Mouse (Mus musculus) hindbrain, embryonic 13.5 days (tissue): ENCODE results near the gene Pde2a. TPM values are rescaled to one million over a fixed set of nuclear protein-coding genes. Genes with fewer than 3 reads are reported as not detected.
A peak's percentile ranks its signal among the peaks of the same experiment; 100 is the strongest.

Source experiments
- ATAC-seq: fragments of 200-750 bp; cut with Nextera tagmentation; 2 replicates; pipeline ENCODE4 v1.8.0; 2017; ENCODE audit warnings: moderate TSS enrichment; ENCODE audit not compliant: low FRiP score
- H3K27ac ChIP-seq: fragments of 300-500 bp; sonication (generic); 2 replicates; pipeline ENCODE4 v1.5.1; 2015; ENCODE audit warnings: inconsistent platforms, mild to moderate bottlenecking, moderate library complexity
- H3K27me3 ChIP-seq: fragments of 300-500 bp; sonication (generic); 2 replicates; pipeline ENCODE4 v1.6.1; 2015; ENCODE audit warnings: mild to moderate bottlenecking, inconsistent platforms
- H3K36me3 ChIP-seq: fragments of 300-500 bp; sonication (generic); 2 replicates; pipeline ENCODE4 v1.6.1; 2015; ENCODE audit warnings: mild to moderate bottlenecking, inconsistent platforms
- H3K4me1 ChIP-seq: fragments of 300-500 bp; sonication (generic); replicated peaks from 2 replicates; pipeline ENCODE4 v1.6.1; 2015; ENCODE audit warnings: inconsistent platforms
- H3K4me2 ChIP-seq: fragments of 300-500 bp; sonication (generic); 2 replicates; pipeline ENCODE4 v1.6.1; 2015; ENCODE audit warnings: inconsistent platforms, mild to moderate bottlenecking, moderate library complexity
- H3K4me3 ChIP-seq: fragments of 300-500 bp; sonication (generic); 2 replicates; pipeline ENCODE4 v1.5.1; 2015; ENCODE audit warnings: mild to moderate bottlenecking, inconsistent platforms
- H3K9ac ChIP-seq: fragments of 300-500 bp; sonication (generic); 2 replicates; pipeline ENCODE4 v1.6.1; 2015; ENCODE audit warnings: mild to moderate bottlenecking, inconsistent platforms
- H3K9me3 ChIP-seq: fragments of 300-500 bp; sonication (generic); 2 replicates; pipeline ENCODE4 v1.6.1; 2016; ENCODE audit warnings: inconsistent platforms
- WGBS: fragments of 180-500 bp; shearing (Covaris S2); methylation state at CpG from one replicate; pipeline ENCODE4 v1.1.7; 2015; 5-methylcytosine and 5-hydroxymethylcytosine counted together
- polyA plus RNA-seq: library from polyadenylated mRNA; unstranded; fragments of >200 nt; fragmentation: Nextera tagmentation; extraction: Ambion mirVana; gene quantifications from 2 replicates; pipeline ENCODE4 v1.2.1, GENCODE M21; 2015

Gene Pde2a
- polyA plus RNA-seq, 1 experiment from 2014 or later = 28.8 TPM

GRCm38 (mm10) chr7:101457283-101457682 lies 35.8 kb downstream of the Pde2a start:
- Histone ChIP-seq H3K9ac (no peak overlapping the region), H3K4me1 (peaks cover 68% of the 10 kb centered on the region), H3K9me3 (no peaks in the 10 kb centered on the region), H3K27me3 (peaks cover 36% of the 10 kb centered on the region), H3K4me3 (no peak overlapping the region), H3K4me2 (no peak overlapping the region), H3K27ac (no peak overlapping the region; the same call in none of the 2 replicates), H3K36me3 (no peaks in the 10 kb centered on the region)
- 76% methylated on average over 5 of the region's 5 CpGs for WGBS
- no peak for ATAC-seq

GRCm38 (mm10) chr7:101457801-101458200 lies 36.3 kb downstream of the Pde2a start:
- Histone ChIP-seq H3K27me3 (peaks cover 31% of the 10 kb centered on the region), H3K4me1 (peaks cover 73% of the 10 kb centered on the region), H3K4me3 (no peak overlapping the region), H3K9ac (no peak overlapping the region), H3K36me3 (no peaks in the 10 kb centered on the region), H3K4me2 (no peak overlapping the region), H3K9me3 (no peaks in the 10 kb centered on the region), H3K27ac (no peak overlapping the region; the same call in 1 of the 2 replicates)
- no peak for ATAC-seq
- WGBS = 75% methylated on average over 8 of the region's 8 CpGs

- Histone ChIP-seq H3K4me2 (no peak overlapping the region), H3K4me1 (peaks cover 77% of the 10 kb centered on the region), H3K9ac (no peak overlapping the region), H3K27ac (no peak overlapping the region), H3K36me3 (no peaks in the 10 kb centered on the region), H3K4me3 (no peak overlapping the region), H3K9me3 (no peaks in the 10 kb centered on the region), H3K27me3 (peaks cover 26% of the 10 kb centered on the region)
- WGBS = 65% methylated on average over 4 of the region's 4 CpGs
- ATAC-seq = no peak
Measured at GRCm38 (mm10) chr7:101458278-101458781, 36.8 kb downstream of the Pde2a start.

- peaks cover 85% of the 10 kb centered on the region for H3K4me1 ChIP-seq
- ATAC-seq = no peak
- no peak overlapping the region for H3K9ac ChIP-seq
Measured at GRCm38 (mm10) chr7:101459305-101459813, 37.9 kb downstream of the Pde2a start.

GRCm38 (mm10) chr7:101459923-101460607 lies 38.6 kb downstream of the Pde2a start:
- Histone ChIP-seq H3K4me1 (peaks cover 87% of the 10 kb centered on the region), H3K27ac (no peak overlapping the region), H3K4me3 (no peak overlapping the region), H3K36me3 (no peaks in the 10 kb centered on the region), H3K4me2 (no peak overlapping the region), H3K27me3 (peaks cover 20% of the 10 kb centered on the region; the same call in 1 of the 2 replicates), H3K9ac (no peak overlapping the region), H3K9me3 (no peaks in the 10 kb centered on the region)
- no peak; the same call in 1 of the 2 replicates for ATAC-seq
- 52% methylated on average over 10 of the region's 10 CpGs for WGBS

More at GRCm38 (mm10) chr7:101459305-101459813, 37.9 kb downstream of the Pde2a start:
- H3K36me3 ChIP-seq = no peaks in the 10 kb centered on the region
- H3K9me3 ChIP-seq = no peaks in the 10 kb centered on the region
- WGBS = 83% methylated on average over 9 of the region's 9 CpGs
- peaks cover 20% of the 10 kb centered on the region; the same call in 1 of the 2 replicates for H3K27me3 ChIP-seq
- H3K27ac ChIP-seq = no peak overlapping the region
- no peak overlapping the region for H3K4me2 ChIP-seq
- no peak overlapping the region for H3K4me3 ChIP-seq

GRCm38 (mm10) chr7:101460608-101460957 lies 39.1 kb downstream of the Pde2a start:
- no peak overlapping the region for H3K4me3 ChIP-seq
- H3K36me3 ChIP-seq = no peaks in the 10 kb centered on the region
- peak; percentile 51 for ATAC-seq
- 32% methylated on average over 10 of the region's 10 CpGs for WGBS
- H3K9me3 ChIP-seq = no peaks in the 10 kb centered on the region
- H3K4me2 ChIP-seq = no peak overlapping the region
- H3K4me1 ChIP-seq = peaks cover 87% of the 10 kb centered on the region
- H3K9ac ChIP-seq = no peak overlapping the region
- no peak overlapping the region for H3K27ac ChIP-seq
- peaks cover 15% of the 10 kb centered on the region; the same call in 1 of the 2 replicates for H3K27me3 ChIP-seq

GRCm38 (mm10) chr7:101461571-101461970 lies 40.1 kb downstream of the Pde2a start:
- Histone ChIP-seq H3K4me3 (no peak overlapping the region), H3K9ac (no peak overlapping the region), H3K4me2 (no peak overlapping the region), H3K36me3 (no peaks in the 10 kb centered on the region), H3K27me3 (peaks cover 10% of the 10 kb centered on the region; the same call in 1 of the 2 replicates), H3K4me1 (peaks cover 84% of the 10 kb centered on the region), H3K9me3 (no peaks in the 10 kb centered on the region), H3K27ac (no peak overlapping the region)
- 88% methylated on average over 11 of the region's 11 CpGs for WGBS
- ATAC-seq = no peak

- no peak for ATAC-seq
- H3K4me2 ChIP-seq = no peak overlapping the region
- H3K36me3 ChIP-seq = no peaks in the 10 kb centered on the region
- H3K9me3 ChIP-seq = no peaks in the 10 kb centered on the region
- peaks cover 10% of the 10 kb centered on the region; the same call in 1 of the 2 replicates for H3K27me3 ChIP-seq
- 68% methylated on average over 14 of the region's 14 CpGs for WGBS
- no peak overlapping the region for H3K9ac ChIP-seq
- H3K4me3 ChIP-seq = no peak overlapping the region
- 0 out of 2 replicates have a peak overlapping the region, but pooled peaks have one; percentile 18 for H3K27ac ChIP-seq
- peaks cover 83% of the 10 kb centered on the region for H3K4me1 ChIP-seq
Measured at GRCm38 (mm10) chr7:101462327-101463068, 41.0 kb downstream of the Pde2a start.

GRCm38 (mm10) chr7:101463665-101464271 lies 42.3 kb downstream of the Pde2a start:
- Histone ChIP-seq H3K4me3 (no peak overlapping the region), H3K4me1 (peaks cover 73% of the 10 kb centered on the region), H3K9me3 (no peaks in the 10 kb centered on the region), H3K27me3 (0 out of 2 replicates have a peak, but pooled peaks cover 6% of the 10 kb centered on the region), H3K36me3 (no peaks in the 10 kb centered on the region), H3K27ac (no peak overlapping the region), H3K9ac (no peak overlapping the region), H3K4me2 (no peak overlapping the region)
- WGBS = 71% methylated on average over 11 of the region's 11 CpGs
- no peak for ATAC-seq

- WGBS = 64% methylated on average over 4 of the region's 4 CpGs
- H3K27ac ChIP-seq = peak overlapping the region; percentile 45
- no peak overlapping the region for H3K4me2 ChIP-seq
- H3K27me3 ChIP-seq = 0 out of 2 replicates have a peak, but pooled peaks cover 1% of the 10 kb centered on the region
- peaks cover 66% of the 10 kb centered on the region for H3K4me1 ChIP-seq
- no peak for ATAC-seq
- H3K36me3 ChIP-seq = no peaks in the 10 kb centered on the region
- H3K4me3 ChIP-seq = no peak overlapping the region
- H3K9ac ChIP-seq = no peak overlapping the region
- no peaks in the 10 kb centered on the region for H3K9me3 ChIP-seq
Measured at GRCm38 (mm10) chr7:101464927-101465326, 43.4 kb downstream of the Pde2a start.

GRCm38 (mm10) chr7:101465392-101465791 lies 43.9 kb downstream of the Pde2a start:
- no peaks in the 10 kb centered on the region for H3K36me3 ChIP-seq
- no peak for ATAC-seq
- no peaks in the 10 kb centered on the region for H3K9me3 ChIP-seq
- H3K27me3 ChIP-seq = no peaks in the 10 kb centered on the region
- H3K9ac ChIP-seq = no peak overlapping the region
- H3K4me2 ChIP-seq = no peak overlapping the region
- 51% methylated on average over 14 of the region's 14 CpGs for WGBS
- H3K4me3 ChIP-seq = no peak overlapping the region
- H3K27ac ChIP-seq = peak overlapping the region; percentile 45
- H3K4me1 ChIP-seq = peaks cover 61% of the 10 kb centered on the region
